Mouse (Mus musculus) retina, postnatal 1 day (tissue): Measurements from ENCODE around the gene Got1.
A peak's percentile ranks its signal among the peaks of the same experiment; 100 is the strongest.
"Not testable (repeated sequence)": the region's sequence is repeated elsewhere in the genome, so short reads cannot be mapped to it uniquely, and the experiment has no call there.

Experiments
- DNase-seq: peaks from one replicate; pipeline ENCODE4 v3.0.0-alpha.2; 2012

Gene Got1

GRCm38 (mm10) chr19:43520402-43520801, 4.0 kb downstream of the Got1 start:
- no peak for DNase-seq

DNA sequence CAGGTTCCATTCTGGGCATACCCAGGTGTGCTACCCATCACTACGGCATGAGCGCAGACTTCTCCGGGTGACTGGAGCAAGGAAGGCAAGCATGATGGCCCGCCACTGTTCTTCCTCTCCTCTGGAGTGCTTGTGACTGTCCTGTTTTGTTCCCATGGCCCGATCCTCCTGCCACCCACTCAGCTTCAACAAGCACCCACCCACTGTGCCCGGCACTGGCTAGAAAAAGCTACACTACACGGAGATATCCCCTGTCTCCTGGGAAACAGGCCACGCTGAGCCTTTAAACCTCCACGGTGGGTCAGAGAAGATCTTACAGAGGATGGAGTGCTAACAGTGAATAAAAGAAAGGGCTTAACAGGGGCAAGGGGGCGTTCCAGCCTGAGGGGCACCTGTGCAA, 5.2 kb downstream of the Got1 start:
- DNase-seq, result no peak

GRCm38 (mm10) chr19:43518261-43518660, 6.1 kb downstream of the Got1 start:
- no peak for DNase-seq

GRCm38 (mm10) chr19:43517808-43518207, 6.6 kb downstream of the Got1 start:
- DNase-seq, result no peak

GRCm38 (mm10) chr19:43517320-43517719, 7.1 kb downstream of the Got1 start:
- DNase-seq, result no peak

GRCm38 (mm10) chr19:43516397-43517035, 7.9 kb downstream of the Got1 start:
- DNase-seq, result no peak

GRCm38 (mm10) chr19:43515668-43516396, 8.6 kb downstream of the Got1 start:
- DNase-seq, result no peak

DNA sequence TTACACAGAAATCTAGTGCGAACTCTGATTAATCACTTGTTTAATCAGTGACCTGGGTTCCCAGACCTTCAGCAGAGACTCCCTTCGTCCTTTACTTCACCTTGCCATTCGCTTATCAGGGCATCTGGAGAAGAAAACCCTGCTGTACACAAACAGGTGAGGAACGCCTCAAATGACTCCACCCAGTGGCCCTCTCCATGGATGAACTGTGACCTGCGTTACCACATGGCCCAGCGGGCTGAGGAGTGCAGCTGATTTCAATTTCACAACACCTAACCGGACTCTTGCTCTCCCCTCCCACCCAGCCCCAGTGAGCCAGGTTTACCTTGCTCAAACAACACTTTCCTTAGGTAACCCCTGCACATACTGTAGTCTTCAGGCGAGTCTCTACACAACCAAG, 10.5 kb downstream of the Got1 start:
- no peak for DNase-seq

DNA sequence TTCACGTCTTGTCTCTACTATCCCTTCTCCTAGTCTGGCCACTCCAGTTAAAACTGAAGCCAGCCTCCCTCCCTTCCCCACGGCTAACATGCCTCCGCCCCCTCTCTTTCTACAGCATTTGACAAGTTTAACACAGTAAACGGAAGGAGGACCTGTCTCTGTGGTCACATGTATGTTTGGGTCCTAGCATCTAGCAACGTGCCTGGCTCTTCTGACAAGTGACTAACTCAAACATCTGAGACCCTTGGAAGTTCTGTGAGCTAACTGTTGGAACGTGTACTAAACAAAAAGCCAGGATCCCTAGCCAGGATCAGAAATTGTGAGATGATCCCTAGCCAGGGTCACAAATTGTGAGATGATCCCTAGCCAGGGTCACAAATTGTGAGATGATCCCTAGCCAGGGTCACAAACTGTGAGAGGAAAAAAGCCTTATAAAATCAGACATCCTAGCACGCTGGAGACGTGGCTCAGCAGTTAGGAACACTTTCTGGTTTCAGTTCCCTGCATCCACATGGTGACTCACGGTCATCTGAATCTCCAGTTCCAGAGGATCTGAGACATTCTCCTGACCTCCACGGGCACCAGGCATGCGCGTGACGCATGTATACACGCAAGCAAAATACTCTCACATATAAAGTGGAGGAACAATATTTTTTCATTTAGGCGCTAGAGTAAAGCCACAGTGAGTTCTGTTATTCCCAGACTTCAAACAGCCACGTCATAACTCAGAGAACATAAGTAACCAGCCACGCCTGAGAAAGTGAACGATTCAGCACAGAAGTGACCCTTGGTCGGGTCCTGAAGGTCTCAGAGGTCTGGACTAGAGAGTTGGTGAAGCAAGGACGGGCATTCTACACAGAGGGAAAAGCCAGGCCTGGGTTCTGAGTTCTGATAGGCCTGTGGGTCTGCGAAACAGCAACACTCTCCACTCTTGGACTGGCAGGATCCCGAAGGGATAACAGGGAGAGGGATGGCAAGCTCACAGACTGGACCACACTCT, 12.5 kb downstream of the Got1 start:
- no peak for DNase-seq

- DNase-seq, result no peak
Observed at GRCm38 (mm10) chr19:43510436-43511220, 13.8 kb downstream of the Got1 start.

- DNase-seq, result no peak
Observed at GRCm38 (mm10) chr19:43505441-43505840, 19.0 kb downstream of the Got1 start.

- not testable (repeated sequence) for DNase-seq
Observed at GRCm38 (mm10) chr19:43503593-43503992, 20.8 kb downstream of the Got1 start.

- no peak for DNase-seq
Observed at GRCm38 (mm10) chr19:43502630-43503029, 21.8 kb downstream of the Got1 start.

DNA sequence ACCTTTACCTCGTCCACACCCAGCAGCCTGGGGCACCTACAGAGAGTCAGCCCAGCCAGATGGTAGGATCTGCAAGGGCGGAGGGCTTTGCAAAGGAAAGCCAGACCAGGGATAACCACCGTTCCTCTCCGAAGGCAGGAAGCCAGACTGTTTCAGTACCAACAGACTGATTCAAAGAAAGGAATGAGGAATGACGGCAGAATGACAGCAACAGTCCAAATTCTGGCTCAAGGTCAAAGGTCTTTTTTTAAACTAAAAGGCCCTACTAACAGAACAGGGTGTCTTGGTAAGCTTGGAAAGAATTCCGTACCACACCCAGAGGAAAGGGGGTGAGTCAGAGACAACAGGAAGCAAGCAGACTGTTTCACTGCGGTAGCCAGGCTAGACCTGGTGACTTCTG, 25.5 kb downstream of the Got1 start:
- DNase-seq, result no peak

GRCm38 (mm10) chr19:43497440-43497839, 27.0 kb downstream of the Got1 start:
- DNase-seq, result no peak

- peak; percentile 78 for DNase-seq
Observed at GRCm38 (mm10) chr19:43495846-43496245, 28.6 kb downstream of the Got1 start.

- peak; percentile 49 for DNase-seq
Observed at GRCm38 (mm10) chr19:43494914-43495313, 29.5 kb downstream of the Got1 start.

DNA sequence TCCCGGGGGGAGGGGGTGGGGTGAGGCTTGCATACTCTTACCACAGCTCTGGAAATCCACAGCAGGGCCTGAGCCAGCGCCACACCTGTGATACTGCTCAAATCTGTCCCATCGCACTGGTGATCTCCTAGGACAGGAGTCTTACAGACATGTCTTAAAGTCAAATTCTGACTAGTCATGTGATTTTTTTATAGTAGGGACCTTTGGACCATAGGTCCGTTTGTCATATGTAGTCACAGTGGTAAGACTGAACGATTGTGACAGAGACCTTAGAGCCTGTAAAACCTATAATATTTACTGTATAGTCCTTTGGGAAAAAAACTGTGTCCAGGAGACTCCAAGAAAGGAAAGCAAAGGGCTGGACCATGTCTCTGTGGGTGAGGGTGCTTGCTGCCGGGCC, 30.5 kb downstream of the Got1 start:
- DNase-seq, result no peak

- DNase-seq, result not testable (repeated sequence)
Observed at GRCm38 (mm10) chr19:43493316-43493715, 31.1 kb downstream of the Got1 start.

- DNase-seq, result peak; percentile 56
Observed at GRCm38 (mm10) chr19:43487429-43487828, 37.0 kb downstream of the Got1 start.

DNA sequence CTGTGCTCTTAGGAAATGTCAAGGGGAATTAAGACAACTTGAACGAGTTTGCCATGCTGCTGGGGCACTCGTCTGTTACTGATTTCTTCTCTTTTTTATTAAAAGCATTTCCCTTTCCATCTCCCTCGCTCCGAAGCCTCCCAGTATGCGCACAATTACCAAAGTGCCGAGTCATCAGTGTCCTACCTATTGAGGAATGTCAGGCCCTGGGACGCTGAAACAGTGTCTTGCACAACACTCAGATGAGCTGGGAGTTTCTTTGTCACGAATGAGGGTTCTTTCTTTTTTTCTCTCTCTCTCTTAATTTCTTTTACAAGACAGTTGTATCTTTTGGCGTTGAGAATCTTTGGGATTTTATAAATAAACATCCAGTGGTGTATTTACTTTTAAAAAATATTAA, 43.9 kb downstream of the Got1 start:
- DNase-seq, result no peak

DNA sequence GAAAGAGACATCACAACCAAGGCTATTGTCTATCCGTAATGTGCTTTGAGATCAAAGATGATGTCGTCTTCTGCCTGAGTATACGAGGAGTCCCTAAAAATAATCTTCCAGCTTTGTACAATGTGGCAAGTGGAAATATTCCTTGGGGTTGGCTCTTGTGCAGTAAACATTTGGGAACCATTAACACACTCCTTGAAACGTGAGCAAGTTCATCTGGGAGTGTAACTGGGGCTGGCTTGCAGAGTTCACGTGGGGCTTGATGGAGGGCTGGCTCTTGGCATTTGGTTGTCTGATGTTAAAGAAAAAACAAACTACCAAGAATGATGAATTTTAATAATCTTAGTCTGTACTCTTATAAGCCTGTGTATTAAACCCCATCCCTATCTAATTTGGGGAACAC, 45.0 kb downstream of the Got1 start:
- DNase-seq, result no peak

GRCm38 (mm10) chr19:43478891-43479290, 45.5 kb downstream of the Got1 start:
- peak; percentile 82 for DNase-seq
